Mouse (Mus musculus) CD4-positive, CD25-positive, alpha-beta regulatory T cell, adult 2 months (primary cell): ENCODE data around the gene Nat8f6.
"Not testable (repeated sequence)": the region's sequence is repeated elsewhere in the genome, so short reads cannot be mapped to it uniquely, and the experiment has no call there.

ENCODE experiments used
- DNase-seq: peaks from one replicate; pipeline ENCODE4 v3.0.0-alpha.2; 2012; ENCODE audit warnings: low read depth, low spot score

Nat8f6 gene

DNA sequence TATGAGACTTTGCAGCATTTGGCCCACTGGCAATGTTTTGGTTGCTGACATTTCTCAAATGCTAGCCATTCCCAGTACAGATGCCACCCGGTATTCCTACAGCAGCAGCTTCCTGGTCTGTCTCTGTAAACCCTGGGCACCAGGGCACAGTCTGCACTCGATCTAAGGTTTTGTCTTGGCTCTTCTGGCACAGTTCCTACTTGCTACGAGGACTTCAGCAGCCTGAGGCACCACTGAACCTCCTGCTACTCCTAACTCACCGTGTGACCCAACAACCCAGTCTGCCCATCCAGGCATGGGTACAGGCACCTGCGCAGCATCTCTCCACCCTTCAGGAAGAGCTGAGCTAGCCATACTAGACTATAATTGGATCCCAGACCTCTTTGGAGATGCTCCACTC, 15.3 kb upstream of the Nat8f6 start:
- not testable (repeated sequence) for DNase-seq

DNA sequence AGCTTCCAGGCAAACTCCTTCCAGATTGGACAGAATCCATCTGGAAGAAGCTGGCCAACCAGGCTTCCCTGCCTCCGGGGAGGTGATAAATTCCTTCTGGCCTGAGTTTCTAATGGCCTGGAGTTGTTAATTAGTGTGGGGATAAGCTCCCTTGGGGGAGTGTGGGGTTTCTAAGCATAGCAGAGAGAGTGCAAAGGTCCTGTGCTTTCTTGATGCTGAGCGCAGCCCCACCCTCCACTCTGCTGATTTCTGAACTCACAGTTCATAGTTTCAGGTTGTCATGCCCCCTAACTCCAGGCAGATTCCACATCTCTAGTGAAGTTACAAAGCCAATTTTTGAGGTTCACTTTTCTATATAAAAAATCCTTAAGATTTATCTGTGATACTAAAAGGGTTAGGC, 14.3 kb upstream of the Nat8f6 start:
- not testable (repeated sequence) for DNase-seq

DNA sequence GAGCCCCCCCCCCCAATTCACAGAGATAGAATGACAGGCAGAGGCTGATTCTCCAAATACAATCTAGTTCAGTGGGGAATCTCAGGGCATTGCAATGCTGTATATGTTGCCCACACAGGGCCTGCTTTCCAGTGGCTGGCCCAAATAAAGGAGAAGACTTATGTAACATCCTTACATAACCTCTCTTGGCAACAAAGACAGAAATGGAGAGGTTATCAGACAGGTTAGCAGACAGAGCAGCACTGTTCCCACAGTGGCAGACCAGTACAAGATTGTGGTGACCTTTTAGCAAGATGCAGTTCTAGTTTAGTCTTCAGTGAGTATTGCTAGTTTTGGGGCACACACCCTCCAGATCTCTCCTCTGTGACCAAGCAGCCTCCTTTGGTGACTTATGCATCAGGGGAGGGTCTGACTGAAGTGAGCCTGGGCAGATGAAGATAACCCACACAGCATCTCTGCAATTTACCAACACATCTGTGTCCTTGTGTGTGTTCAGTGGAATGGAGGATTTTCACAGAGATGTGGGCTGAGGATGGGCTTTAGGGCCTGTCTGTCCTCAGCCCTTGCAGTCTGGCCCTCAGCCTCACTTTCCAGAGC, 13.8 kb upstream of the Nat8f6 start:
- DNase-seq, result not testable (repeated sequence)

DNA sequence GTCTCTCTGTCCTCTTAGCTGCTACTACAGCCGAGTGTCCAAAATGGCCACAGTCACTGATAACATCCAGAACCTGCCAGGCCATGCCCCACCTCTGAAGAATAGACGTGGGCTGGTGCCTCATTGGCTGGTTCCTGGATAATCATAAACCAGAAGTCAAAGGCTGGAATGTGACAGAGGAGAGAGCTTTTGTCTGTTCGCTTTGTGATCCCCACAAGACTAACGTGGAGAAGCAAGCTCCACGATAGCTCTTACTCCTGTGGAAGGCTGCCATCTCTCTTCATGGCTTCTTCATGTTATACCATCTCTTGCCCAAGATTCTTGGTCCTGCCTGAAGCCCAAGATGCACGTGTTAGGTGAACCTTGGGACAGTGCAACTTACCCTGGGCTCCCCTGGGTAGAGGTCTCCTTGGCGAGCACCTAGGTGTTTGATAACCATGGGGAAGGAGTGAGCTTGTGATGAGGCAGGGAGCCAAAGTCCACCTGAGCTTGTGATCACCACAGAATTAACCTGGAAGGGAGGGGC, 11.1 kb upstream of the Nat8f6 start, which contains the start of gene Nat8:
Gene Nat8, minus strand, starts transcription at position 287 of the 526 bp plus-strand sequence.
- DNase-seq, result no peak

DNA sequence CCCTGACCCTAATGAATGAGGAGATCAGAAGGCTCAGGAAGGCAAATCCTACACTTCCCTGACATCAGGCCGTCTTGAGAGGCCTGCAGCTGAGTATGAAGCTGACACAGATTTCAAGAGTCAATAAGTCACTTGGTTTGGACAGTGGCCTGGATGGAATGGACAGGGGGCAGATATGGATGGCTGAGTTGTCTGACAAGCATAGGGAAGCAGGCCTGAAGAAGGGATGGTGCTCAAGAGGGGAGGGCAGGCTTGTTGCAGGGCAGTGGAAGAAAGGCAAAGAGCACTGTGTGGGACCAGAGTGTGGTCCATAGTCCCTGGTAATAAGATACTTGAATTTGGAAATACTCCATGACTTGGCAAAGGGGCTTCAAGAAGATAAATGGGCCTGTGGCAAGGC, 8.7 kb upstream of the Nat8f6 start:
- no peak for DNase-seq

DNA sequence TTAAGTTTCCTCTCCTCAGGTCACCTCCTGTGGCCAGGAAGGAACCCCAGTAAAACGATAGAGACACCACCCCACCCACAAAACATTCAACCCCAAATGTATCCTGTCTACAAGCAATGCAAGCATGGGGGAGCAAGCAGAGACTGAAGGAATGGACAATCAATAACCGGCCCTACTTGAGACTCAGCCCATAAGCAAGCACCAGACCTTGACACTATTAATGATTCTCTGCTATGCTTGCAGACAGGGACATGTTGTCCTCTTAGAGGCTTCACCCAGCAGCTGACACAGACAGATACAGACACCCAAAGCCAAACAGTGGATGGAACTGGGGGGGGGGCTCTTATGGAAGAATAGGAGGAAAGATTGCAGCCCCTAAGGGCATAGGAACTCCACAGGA, 5.1 kb upstream of the Nat8f6 start:
- DNase-seq, result no peak

GRCm38 (mm10) chr6:85823382-85824090, 2.8 kb upstream of the Nat8f6 start:
- DNase-seq, result no peak

GRCm38 (mm10) chr6:85822286-85822685, 1.5 kb upstream of the Nat8f6 start:
- DNase-seq, result no peak

DNA sequence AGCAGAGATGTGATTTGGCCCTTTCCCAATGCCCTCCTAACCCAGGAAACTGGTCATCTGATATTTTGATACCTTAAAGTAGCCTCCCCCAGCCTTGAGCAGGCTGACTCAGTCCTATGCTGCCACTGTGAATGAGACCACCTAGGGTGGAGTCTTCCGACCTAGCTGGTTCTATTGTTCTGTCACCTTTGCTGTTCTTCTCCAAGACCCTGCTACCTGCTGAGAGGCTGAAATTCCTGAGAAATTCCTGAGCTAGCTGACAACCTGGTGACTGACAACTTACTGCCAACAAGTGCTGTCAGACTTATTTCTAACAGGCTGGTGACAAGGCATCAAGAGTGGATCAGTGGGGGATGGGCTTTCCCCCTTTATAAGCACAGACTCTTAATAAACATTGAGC, 2.4 kb downstream of the Nat8f6 start:
- no peak for DNase-seq

GRCm38 (mm10) chr6:85813339-85813738, 7.4 kb downstream of the Nat8f6 start:
- DNase-seq, result no peak

DNA sequence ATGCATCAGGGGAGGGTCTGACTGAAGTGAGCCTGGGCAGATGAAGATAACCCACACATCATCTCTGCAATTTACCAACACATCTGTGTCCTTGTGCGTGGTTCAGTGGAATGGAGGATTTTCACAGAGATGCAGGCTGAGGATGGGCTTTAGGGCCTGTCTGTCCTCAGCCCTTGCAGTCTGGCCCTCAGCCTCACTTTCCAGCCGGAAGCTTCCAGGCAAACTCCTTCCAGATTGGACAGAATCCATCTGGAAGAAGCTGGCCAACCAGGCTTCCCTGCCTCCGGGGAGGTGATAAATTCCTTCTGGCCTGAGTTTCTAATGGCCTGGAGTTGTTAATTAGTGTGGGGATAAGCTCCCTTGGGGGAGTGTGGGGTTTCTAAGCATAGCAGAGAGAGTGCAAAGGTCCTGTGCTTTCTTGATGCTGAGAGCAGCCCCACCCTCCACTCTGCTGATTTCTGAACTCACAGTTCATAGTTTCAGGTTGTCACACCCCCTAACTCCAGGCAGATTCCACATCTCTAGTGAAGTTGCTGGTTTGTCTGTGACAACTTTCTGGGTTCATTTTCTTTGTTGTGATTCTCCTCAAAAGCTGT, 9.7 kb downstream of the Nat8f6 start:
- DNase-seq, result not testable (repeated sequence)

GRCm38 (mm10) chr6:85810514-85810913, 10.2 kb downstream of the Nat8f6 start:
- not testable (repeated sequence) for DNase-seq

- DNase-seq, result not testable (repeated sequence)
These were observed 11.0 kb downstream of the Nat8f6 start for GRCm38 (mm10) chr6:85809784-85810183.

DNA sequence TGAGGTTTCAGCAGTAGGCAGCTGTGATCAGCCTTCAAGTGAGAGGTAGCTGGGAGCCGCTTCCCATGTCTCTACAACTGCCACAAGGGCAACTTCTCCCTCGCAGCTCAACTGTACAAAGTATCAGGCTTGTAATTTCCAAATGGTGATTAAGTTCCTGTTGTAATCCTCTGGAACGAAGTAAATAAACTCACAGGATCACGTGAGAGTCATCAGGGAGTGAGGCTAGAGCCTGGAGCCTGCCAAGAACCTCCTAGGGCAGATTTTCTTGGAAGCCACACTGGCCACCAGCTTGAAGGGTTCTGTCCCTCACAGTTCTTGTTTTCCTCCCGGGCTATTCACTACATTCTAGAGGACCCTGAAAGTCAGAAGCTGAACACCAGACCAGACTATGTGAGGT, 17.6 kb downstream of the Nat8f6 start:
- not testable (repeated sequence) for DNase-seq

DNA sequence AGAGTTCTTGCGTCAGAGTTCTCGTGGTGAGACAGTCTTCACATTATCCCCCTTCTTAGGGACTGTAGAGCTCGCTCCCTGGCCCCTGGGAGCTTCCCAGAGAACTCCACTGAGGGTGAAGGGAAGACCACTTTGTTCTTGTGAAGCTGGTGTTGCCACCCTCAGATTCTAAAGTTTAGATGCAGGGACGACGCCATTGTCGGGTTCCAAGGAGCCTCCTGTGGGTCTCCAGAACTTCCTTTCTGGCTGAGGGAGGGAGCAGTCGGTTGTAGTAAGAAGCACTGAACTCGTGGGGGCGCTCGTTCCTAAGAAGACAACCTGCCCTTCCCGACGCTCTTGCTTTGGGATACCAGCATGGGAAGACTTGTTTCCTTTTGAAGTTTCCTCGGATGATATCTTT, 55.2 kb downstream of the Nat8f6 start, which contains the start of gene Nat8f3:
Gene Nat8f3, minus strand, starts transcription at position 223 of the 400 bp plus-strand sequence.
- peak; percentile 2 for DNase-seq

DNA sequence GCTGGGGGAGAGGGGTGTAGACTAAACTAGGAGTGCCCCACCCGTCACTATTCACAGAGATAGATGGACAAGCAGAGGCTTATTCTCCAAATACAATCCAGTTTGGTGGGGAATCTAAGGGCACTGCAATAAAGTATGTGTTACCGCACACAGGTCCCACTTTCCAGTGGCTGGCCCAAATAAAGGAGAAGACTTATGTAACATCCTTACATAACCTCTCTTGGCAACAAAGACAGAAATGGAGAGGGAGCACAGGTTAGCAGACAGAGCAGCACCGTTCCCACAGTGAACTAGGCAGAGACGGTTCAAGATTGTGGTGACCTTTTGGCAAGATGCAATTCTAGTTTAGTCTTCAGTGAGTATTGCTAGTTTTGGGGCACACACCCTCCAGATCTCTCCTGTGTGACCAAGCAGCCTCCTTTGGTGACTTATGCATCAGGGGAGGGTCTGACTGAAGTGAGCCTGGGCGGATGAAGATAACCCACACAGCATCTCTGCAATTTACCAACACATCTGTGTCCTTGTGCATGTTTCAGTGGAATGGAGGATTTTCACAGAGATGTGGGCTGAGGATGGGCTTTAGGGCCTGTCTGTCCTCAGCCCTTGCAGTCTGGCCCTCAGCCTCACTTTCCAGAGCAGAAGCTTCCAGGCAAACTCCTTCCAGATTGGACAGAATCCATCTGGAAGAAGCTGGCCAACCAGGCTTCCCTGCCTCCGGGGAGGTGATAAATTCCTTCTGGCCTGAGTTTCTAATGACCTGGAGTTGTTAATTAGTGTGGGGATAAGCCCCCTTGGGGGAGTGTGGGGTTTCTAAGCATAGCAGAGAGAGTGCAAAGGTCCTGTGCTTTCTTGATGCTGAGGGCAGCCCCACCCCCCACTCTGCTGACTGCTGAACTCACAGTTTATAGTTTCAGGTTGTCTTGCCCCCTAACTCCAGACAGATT, 57.4 kb downstream of the Nat8f6 start:
- not testable (repeated sequence) for DNase-seq

DNA sequence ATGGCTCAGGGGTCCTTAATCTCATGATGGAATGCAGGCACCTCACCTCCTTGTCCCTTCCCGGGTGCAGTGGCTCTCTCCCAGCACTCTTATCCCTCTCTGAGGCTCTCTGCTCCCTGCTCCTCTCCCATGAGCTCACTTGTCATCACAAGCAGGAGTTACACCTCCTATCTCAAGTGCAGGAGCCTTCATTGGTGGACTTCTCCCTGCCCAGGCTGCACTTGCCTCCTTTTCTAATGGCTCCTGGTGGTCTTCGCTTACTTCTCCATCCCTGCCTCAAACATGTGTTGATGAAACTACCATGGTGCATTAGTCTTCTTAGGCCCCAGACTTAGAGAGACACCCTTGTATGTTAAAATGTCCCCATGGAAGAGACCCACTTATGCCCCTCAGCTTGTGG, 58.1 kb downstream of the Nat8f6 start:
- not testable (repeated sequence) for DNase-seq
